Mouse (Mus musculus) kidney, postnatal 14 days (tissue): ENCODE measurements around the gene Khdc3.
"Not testable (repeated sequence)": the region's sequence is repeated elsewhere in the genome, so short reads cannot be mapped to it uniquely, and the experiment has no call there.

Experiments used
- DNase-seq: peaks from one replicate; pipeline ENCODE4 v3.0.0; 2022; ENCODE audit warnings: mixed read lengths

The Khdc3 gene

GRCm38 (mm10) chr9:73101536-73101935, at the start of gene Khdc3:
Khdc3 (plus strand) TSS chr9:73101836.
- DNase-seq = no peak

DNA sequence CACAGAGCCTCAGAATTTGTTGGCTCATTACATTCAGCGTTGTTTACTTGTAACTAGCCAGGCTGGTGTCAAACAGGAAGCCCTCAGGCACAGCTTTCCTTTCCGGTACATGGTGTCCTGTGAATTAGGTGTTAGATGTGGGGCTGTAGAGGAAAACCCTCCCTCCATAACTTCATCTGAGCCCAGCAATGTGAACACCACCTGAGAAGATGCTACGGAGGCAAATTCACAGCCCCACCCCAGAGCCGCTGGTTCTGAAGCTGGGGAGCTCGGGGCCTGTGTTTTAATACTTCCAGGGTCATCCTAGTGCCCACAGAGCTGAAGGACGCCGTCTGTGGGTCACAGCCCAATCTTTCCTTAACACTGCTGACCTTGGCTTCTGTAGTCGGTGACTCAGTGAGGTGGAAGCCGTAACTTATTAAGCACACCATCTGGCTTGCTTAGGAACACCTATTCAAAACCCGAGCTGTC, 46.2 kb upstream of the Khdc3 start:
- DNase-seq = peak; percentile 57

DNA sequence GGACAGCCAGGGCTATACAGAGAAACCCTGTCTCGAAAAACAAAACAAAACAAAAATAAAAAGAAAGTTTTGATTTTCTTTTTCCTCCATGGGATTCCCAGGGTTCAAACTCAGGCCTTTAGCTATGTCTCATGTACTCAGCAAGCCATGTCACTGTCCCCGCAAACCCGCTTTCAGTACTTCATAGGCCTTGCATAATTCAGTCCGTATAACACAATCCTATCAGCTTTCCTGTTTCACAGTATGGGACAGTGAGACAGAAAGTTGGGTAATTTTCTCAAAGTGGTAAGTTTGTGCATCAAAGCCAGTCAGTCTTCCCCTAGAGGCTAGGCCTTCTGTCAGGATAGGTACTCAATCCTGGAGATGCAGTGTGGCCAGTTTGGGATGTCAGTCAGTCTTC, 42.4 kb upstream of the Khdc3 start:
- DNase-seq = no peak

- DNase-seq = peak; percentile 38
Measured at GRCm38 (mm10) chr9:73063621-73064290, 37.9 kb upstream of the Khdc3 start.

DNA sequence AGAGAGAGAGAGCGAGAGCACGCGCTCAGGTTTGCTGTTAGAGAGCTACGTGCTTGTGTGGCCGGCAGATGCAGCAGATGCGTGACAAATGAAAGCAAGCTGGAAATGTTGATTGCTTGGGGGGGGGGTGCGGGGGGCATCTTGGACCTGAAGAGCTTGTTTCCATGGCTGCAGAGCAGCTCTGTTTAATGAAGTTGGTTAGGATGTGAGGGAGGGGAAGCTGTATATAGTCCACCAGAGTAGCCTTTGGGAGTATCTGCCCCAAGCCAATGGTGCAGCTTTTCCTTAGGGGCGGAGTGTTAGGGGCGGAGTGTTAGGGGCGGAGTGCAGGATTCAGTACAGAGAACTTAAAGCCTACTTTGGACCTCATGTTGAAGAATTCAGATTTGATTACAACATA, 34.5 kb upstream of the Khdc3 start:
- DNase-seq = peak; percentile 30

GRCm38 (mm10) chr9:73068230-73068679, 33.4 kb upstream of the Khdc3 start:
- DNase-seq = peak; percentile 71

GRCm38 (mm10) chr9:73068688-73069087, 32.9 kb upstream of the Khdc3 start:
- DNase-seq = peak; percentile 20

DNA sequence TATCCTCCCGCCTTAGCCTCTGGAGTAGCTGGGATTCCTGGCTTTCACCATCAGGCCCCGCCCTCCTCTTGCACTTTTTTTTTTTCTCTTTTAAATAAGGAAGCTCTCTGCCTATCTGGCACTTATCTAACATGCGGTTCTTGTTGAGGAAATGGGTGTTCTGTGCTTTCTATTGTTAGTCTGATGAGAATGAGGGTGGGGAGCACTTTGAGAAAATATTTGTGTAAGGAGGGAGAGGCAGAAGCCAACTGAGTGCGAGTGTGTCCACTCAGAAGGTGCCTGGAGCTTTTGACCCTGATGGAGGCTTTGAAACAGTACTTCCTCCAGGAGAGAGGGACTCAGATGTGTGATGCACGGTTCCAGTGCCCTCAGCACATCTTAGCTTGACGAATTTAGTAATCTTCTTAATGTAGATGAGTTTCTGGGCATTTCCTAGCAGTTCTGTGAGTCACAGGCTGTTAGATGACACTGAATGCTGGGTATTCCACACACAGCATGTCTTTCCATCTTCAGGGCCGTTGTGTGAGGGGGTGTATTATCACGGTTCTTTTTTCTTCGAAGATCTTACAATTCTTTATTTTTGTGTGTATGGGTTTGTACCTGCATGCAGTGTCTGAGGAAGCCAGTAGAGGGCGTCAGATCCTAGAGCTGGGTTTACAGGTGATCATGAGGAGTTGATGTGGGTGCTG, 30.5 kb upstream of the Khdc3 start:
- DNase-seq = peak; percentile 8

- no peak for DNase-seq
Measured at GRCm38 (mm10) chr9:73072426-73072825, 29.2 kb upstream of the Khdc3 start.

GRCm38 (mm10) chr9:73073169-73073568, 28.5 kb upstream of the Khdc3 start:
- DNase-seq = no peak

DNA sequence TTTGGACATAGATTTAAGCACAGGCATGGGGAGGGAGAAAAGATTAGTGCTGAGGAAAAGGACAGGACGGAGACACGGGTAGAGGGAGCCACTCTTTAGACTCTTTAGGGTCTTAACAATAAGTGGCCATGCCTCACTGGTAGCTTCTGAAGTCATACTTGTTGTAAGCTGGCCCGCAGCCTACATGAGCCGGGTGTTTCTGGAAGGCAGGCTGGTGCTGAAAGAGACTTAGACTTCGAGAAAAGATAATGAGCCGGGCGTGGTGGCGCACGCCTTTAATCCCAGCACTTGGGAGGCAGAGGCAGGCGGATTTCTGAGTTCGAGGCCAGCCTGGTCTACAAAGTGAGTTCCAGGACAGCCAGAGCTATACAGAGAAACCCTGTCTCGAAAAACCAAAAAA, 22.3 kb upstream of the Khdc3 start:
- not testable (repeated sequence) for DNase-seq

- DNase-seq = no peak
Measured at GRCm38 (mm10) chr9:73079801-73080325, 21.8 kb upstream of the Khdc3 start.

GRCm38 (mm10) chr9:73082291-73083000, 19.2 kb upstream of the Khdc3 start:
- no peak for DNase-seq

DNA sequence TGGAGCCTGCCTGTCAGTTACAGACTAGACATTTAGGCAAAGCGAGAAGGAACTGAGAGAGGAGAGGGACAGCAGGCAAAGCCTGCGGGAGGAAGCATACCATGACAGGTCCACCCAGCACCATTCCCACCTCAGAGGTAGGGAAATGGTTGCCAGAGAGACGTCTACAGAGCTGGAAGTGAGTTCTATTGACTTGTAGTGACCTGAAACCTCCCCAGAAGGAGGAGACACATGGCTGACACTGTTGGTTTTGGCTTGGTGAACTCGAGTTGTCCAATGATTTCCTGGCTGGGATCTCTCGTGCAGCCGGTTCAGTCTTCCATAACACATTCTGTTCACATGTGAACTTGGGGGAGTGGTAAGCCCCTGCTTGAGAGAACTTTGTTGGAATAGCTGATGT, 17.7 kb upstream of the Khdc3 start:
- no peak for DNase-seq

DNA sequence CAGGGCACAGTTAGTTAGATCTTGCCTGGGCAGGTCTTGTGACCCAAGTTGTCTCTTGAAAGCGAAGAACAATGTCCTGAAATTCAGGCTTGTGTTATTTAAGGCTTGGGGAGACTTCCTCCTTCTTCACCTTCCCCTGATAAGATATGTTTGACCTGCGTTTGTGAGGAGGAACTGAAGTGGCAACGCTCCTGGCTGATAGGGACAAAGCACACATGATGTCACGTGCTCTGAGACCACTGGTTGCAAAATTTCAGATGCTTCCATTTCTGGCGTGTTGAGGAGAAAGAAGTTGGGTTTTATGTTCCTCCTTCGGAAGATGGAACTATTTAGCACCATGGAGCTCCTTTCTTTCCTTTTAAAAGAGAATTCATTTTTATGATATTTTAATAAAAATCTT, 15.8 kb upstream of the Khdc3 start:
- no peak for DNase-seq

DNA sequence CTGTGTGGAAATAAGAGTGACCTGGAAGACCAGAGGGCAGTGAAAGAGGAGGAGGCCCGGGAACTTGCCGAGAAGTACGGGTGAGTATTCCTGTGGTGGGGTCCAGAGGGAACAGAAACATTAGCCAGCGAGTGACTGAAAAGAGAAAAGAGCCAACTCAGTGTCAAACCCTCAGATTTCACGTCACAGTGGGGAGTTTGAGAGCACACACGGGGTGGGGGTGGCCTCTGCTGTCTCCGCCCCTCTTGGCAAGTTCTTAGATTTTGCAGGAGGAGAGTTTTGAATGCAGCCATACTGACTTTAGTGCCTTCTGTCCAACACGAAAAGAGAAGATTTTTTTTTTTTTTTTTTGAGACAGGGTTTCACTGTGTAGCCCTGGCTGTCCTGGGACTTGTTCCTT, 14.5 kb upstream of the Khdc3 start:
- DNase-seq = no peak

- DNase-seq = no peak
Measured at GRCm38 (mm10) chr9:73087581-73087980, 14.1 kb upstream of the Khdc3 start.

DNA sequence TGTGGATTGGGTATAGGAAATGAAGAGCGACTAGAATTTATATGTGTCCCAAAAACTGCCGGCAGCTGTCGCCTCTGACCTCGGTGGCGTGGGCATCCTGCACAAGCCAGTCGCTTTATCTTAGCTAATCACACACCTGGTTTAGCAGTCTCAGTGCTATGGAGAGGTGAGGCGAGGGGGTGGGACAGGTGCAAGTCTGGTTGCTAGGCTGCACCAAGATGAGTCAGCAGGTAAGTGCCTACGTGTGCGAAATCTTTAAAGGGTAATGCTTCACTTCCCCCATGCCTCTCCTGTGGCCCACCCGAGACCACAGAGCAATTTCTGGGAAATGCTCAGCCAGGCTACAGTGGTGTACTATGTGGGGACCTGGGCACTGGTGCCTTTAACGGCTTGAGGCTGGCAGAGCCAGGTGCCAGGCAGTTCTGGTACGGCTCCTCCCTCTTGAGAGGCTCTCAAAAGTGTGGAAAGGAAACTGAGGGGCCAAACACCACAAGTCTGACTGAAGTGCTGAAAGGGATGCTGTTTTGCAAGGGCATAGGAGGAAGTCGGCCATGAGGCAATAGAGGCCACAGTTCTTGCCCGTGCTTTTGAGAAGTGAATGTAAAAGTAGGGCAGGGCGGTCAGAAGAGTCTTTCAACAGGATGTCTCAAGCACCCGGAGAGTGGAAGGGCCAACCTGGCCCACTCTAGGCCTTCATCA, 12.3 kb upstream of the Khdc3 start:
- no peak for DNase-seq

DNA sequence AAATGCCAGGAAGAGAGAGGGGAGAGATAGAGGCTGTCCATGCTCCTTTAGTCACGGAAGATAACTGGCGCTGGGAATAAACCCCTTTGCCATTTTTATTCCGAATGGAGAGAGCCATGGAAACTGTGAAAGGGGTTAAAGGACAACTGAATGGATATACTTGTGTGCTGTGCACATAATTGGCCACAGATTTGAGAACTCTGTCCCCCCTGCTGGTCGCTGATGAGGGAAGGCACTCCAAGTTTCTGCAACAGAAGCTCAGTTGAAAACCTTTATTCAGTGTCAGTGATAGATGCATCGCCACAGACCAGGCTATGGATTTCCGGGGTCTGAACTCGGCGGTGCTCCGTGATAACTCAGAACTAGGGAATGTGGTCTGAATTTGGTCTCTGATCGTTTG, 11.5 kb upstream of the Khdc3 start:
- no peak for DNase-seq

DNA sequence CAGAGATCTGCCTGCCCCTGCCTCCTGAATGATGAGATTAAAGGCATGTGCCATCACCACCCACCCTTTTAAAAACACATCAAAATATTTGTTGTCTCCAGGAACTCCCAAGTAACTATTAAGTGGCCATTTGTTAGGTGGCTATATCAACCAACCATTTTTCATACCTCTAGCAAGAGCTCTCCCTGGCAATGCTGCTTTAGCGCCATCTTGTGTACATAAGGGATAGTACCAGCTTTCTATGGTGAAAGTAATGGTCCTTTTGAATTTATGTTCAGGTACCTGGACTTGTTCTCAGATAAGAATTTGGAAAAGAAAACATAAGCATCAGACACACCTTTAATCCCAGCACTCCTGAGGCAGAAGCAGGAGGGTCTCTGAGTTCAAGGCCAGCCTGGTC, 9.9 kb upstream of the Khdc3 start:
- peak; percentile 63 for DNase-seq

DNA sequence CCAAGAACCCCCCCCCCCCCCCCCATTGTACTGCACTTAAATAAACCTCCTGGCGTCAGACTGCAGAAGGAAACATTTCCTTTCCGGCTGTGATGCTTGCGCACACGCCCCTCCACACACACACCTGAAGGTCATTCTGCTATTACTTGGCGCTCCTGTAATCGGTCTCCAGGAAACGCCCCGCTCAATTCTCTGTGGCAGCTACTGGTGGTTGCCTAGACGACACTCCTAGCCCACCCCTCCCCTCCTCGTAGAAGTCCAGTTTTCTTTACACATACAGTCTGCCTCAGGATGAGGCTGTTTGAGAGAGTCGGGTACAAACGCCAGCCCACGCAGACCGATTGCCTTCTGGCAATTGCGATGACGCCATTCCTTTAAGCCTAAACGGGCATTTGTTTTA, 7.1 kb upstream of the Khdc3 start:
- DNase-seq = peak; percentile 28

GRCm38 (mm10) chr9:73097898-73098297, 3.7 kb upstream of the Khdc3 start:
- DNase-seq = no peak

GRCm38 (mm10) chr9:73102181-73102580, 545 bp downstream of the Khdc3 start, which contains the start of gene Gm20509:
Gm20509 (plus strand) TSS chr9:73102470.
- DNase-seq = no peak
